Mouse (Mus musculus) monocyte, adult 2 months (primary cell): ENCODE measurements around the gene Bmp3.

Experiments used
- DNase-seq, 2 experiments: peaks; one replicate each; pipeline ENCODE4 v3.0.0; 2022; ENCODE audit warnings: low spot score in 2 of 2, low read depth in 1 of 2

The Bmp3 gene

DNA sequence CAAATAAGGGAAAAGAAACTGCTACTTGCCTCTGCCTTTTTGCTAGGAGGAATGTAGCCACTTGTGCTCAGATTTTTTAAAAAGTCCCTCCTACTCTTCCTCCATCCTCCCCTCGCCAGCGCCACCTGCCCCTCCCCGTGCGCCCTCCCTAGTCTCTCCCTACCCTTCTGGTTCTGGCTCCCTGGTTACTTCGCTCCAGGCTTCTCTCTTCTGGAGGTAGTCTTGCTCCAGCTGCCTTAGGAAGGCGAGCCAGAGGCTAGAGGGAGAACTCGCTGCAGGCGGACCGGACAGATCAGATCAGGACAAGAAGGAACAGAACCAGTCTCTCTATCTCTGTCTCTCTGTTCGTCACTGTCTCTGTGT lies at the start of gene Bmp3:
TSS of gene Bmp3 (plus strand) at position 152 of the 363 bp plus-strand sequence.
- no peak for DNase-seq

DNA sequence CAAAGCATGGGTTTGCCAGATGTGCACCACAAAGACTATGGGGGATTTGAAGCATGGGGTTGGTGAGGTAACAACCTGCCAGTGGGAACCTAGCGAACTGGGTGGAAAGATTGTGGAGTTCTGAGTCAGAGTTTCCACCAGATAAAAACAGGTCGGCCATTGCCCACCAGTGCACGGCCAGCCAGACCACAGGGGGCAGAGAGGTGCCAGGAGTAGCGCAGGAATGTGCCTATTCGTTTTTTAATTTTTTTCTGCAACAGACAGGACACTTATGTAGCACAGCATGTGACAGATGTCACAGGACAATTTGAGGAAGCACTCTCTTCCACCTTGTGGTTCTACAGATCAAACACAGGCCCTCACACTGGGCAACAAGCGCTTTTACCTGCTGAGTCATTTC lies 49.5 kb upstream of the Bmp3 start:
- DNase-seq = no peak

DNA sequence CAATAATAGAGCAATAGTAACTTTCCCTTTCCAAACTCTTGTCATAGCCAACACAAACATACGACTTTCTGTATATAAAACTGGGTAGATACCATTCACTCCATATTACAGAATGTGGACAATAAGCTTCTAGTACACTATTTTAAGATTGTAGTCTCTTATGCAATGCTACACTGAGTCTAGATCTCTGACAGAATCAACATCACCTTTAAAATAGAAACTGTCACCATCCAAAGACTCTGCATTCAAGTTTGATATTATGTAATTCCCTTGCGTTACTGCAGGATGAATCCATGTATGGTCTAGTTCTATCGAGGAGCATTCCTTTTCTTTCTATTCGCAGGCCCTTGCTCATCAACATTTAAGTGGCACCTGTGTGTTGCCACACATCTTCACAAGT lies 47.7 kb upstream of the Bmp3 start:
- no peak for DNase-seq

DNA sequence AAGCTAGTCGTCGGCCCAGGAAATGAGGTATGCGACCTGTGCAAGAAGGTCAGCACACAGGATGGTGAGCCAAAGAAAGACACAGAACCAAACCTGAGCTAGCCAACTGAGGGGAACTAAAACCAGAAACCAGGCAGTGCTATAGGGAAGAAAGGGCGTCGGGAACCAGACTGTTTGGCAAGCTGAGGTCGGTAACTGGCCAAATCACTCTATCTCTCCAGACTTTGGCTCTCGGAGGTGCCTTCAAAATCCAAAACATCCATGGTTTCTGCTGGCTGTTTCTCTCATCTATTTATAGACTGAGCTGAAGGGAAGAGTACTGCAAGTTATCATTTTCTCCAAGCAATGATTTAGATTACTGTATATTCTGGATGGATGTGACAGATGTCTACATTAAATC lies 47.2 kb upstream of the Bmp3 start:
- no peak for DNase-seq

DNA sequence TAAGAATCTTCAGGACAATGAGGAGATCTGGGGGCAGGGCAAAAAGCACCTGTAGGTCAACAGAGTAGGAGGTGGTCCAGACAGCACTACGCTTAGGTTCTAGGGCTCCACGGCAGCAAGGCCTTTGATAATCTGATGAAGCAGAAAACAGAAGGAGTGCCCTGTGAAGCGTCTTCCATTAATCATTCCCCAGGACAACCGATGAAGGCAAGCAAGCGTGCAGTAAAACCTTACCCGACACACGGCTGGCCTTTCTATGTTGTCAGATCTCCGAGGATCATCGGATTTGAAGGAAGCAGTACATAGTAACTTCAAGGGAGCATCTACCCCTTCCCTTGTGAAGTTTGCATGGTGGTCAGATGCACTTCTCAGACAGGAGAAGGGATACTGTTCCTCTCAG lies 46.3 kb upstream of the Bmp3 start:
- no peak for DNase-seq

DNA sequence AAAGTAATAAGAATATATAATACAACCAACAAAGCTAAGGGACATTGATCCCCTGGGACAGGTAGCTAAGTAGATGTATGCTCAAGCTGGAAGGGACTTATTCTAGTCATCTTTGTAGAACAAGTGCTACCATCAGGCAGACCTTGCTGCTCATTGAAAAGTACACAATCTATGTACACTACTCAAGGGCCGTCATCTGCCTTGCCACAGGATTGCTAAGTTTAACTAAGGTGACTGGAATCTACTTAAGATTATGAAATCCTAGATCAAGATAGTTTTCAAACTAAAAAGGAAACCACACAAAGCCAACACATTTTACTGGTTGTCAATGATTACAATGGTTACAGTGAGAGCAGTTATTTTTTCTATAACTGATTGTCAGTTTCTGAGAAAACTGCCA lies 41.8 kb upstream of the Bmp3 start:
- DNase-seq = no peak

DNA sequence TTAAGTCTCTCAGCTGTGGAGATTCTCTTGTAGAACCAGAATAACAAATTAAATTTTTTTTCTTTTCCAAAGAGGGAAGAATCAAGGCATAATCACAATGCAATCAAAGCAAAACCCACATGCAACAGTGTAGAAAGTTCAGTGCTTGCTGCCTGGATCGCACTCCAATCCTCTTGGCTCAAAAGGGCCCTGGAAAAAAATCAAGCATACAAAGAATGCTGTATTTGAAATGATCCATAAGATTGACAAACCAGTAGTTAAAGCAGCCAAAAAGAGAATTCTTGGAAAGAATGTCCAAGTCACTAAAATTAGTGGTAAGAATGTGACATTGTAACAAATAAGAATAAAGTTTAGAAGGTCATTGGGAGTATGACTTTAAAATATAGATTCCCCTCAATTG lies 38.9 kb upstream of the Bmp3 start:
- no peak for DNase-seq

DNA sequence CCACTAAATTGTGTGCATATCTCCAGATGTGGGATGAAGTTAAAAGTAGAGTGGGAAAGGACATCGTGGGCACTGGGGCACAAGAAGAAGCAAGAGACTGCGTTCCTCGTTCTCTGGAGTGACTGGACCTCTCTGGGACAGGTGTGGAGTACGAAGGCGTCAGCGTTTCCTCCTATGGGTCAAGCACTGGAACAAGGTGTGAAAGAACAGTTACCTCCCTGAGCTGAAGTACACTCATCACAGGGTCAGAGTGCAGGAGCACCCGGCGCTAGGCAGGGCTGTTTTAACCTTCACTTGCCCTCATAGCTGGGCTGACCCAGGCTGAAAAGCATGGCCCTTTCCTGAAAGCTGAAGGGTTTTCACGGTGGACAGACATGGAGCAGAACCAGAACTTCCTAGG lies 20.5 kb upstream of the Bmp3 start:
- no peak for DNase-seq

DNA sequence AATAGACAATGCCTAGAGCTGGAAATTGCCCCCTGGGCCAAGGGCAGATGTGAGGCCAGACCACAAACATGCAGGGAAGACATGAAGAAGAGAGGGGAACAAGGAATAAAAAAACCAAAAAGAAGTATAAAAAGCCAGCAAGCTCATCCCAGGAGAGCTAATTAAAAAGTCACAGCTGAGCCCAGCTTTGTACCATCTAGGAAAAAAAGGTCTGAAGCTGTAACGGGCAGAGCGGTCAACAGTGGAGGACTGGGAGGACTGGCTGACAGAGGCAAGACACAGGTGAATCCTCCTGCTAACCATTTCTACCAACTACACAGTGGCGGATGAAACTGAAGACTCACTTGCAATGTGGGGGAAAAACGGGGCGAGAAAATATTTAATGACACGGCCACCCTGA lies 19.9 kb upstream of the Bmp3 start:
- DNase-seq = no peak

DNA sequence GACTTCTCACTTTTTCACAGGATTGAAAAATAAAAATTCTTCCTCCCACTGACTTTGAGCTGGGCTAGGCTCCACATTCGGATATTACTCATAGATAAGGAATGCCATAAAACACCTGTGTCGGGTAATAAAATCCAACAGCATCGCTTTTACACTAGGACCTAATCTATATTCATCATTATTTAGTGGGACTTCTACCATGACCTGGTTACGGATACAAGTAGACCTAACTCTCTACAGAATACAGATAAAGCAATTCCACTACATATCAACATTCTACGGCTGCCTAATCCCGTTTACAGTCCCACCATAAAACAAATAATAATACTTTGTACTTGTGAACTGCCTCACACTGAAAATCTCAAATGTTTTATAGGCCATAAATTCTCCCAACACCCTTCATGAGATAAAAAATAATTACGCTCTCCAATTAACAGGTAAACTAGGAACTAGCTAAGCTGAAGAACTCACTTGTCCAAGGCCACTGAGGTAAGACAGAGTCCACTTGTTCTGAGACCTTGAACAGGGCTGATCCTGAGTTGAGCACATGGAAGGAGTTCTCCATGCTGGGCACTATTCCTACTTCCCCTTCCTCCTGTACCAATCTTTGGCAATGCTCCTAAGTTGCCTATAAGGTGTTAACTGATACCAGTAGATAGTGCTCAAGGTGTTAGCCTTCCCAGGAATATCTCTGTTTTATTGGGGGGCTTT lies 11.5 kb upstream of the Bmp3 start:
- DNase-seq = no peak

DNA sequence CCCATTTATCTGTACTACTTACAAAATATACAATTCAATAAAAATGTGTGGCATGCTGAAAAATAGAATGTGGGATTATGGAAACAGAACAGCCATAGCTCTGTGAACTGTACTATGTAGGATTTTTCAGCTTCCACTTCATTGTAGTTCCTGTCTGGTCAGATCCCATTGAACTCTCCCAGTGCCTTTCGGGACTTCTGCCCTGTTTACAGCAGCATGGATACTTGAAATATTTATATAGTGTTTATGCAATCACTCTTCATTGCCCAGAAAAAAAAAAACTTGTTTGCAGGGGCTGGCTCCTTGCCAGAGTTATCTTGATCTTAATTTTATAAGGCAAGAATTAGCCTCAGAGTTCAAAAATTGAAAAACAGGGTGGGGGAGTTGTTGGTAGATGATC lies 9.6 kb upstream of the Bmp3 start:
- DNase-seq = no peak

DNA sequence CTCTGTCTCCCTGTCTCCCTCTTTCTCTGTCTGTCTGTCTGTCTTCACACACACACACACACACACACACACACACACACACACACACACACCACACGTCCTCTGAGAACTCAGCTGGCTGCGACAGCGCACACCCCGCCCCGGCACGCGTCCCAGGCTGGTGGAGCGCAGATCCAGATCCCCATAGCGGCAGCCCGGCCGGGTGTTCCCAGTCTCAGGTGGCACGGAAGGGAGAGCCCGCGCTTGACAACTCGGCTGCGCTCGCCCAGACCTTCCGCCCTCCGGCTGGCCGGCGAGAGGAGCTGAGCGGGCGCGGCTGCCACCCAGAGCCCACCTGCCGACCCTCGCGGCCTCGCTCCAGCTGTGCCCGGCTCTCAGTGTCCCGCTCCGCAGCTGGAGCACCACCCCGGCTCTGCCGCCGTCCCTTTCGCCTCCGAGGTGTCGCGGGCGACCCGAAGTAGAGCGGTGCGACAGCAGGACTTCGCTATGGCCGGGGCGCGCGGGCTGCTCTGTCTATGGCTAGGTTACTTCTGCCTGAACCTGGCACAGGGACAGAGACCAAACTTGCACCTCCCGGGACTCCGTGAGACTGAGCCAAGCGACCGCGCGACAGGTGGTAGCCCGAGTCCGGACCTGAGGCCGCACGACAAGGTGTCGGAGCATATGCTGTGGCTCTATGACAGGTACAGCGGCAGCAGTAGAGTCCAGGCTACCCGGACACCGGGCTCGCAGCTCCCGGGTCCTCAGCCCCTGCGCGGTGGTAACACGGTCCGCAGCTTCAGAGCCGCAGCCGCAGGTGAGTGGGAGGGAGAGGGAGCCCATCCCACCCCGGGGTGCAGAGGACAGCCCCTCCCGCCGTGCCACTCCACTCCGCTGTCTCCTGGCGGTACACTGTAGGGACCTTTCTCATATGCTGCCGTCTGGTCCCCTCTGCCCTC lies 681 bp downstream of the Bmp3 start:
- no peak for DNase-seq

DNA sequence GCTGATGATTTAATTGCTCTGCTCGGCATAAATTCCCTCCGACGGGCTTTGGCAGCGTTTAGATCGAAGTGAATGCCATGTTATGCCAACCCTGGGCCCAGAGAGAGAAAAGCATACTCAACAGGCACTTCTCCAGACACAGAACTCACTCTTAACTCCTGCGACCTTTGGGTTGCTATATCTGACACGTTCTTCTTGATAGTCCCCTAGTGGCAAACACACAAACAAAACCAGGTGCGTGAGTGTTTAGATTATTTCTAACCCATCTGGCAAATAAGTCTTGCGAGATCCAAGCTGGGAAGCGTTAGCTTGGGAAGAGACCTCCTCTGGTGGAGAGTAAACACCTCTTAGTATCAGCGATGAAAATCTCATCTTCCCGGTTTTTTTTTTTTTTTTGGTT lies 1.5 kb downstream of the Bmp3 start:
- no peak for DNase-seq

DNA sequence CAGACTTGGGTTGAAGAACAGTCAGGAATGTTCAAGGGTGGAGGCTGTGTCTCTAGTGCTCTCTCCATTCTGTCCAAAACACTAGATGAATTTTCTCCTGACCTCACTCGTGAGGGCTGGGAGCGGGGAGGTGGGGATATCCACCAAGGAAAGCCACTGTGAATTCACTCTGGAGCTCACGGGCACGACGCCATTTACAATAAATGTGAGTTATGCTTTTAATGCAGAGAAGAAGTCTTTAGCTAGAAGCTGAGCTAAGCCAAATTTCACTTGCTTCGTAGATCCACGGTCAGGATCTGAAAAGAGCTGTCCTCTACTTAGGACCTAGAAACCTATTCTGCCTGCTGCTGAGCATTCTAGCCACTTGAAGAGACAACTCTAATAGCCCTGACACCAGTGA lies 2.1 kb downstream of the Bmp3 start:
- DNase-seq = no peak

DNA sequence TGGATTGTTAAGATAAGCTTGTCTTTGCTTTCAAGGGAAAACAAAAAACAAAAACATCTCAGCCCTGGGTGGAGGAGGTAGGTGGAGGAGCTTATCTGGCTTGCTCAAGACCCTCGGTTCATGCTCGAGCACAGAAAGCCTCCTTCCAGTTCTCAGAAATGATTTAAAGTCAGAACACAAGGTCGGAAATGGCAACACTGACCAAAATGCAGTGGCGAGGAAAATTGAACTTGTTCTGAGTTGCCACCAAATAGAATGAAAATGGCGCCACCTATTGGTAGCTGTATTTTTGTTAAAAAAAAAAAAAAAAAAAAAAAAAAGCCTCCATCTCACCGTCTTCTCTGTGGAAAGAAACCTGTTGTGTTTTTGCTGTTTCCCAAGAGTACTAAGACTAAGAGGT lies 9.7 kb downstream of the Bmp3 start:
- DNase-seq = no peak

DNA sequence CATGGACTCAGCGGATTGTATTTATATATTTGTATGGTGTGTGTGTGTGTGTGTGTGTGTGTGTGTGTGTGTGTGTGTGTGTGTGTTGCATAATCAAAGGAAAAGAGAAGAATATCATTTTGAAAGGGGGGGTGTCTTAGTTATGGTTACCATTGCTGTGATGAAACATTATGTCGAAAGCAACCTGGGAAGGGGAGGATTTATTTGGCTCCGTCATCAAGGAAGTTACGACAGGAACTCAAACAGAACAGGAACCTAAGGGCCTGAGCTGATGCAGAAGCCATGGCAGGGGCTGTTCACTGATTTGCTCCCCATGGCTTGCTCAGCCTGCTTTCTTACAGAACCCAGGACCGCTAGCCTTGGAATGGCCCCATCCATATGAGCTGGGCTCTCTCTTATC lies 10.9 kb downstream of the Bmp3 start:
- no peak for DNase-seq

DNA sequence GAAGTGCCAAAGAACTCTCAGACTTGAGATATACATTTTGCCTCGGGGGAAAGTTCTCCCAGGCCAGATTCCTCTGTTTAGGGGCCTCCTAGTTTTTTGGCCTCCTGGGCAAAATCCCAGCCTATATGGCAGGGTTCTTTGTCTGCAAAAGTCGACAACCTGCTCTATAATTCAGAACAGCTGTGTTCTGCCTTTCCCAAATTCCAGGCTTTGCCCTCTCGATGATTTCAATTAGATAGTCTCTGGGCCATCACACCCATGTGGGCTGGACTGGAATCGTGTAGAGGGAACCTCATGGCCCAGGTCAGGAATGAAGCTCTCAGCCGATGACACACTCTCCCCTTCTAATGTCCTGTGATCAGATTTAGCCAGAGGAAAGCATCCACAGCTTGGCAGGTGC lies 21.8 kb downstream of the Bmp3 start:
- no peak for DNase-seq

DNA sequence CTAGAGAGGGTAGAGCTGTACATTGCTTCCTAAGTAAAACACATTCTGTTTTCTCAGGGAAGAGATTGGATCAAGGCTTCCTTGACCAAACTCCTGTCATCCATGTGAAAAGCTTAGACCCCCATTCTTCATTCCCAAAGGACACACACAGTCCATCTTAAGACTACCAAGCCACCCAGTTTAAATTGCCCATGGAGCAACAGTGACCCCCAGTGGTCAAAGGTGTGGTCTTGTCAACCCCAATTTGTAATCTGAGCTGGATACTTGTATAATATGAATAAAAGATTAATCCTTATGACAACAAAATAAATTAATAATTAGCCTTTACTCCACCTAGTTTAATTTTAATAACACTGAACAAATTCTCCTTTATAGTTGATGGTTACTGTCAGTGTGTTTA lies 24.7 kb downstream of the Bmp3 start:
- DNase-seq = no peak

DNA sequence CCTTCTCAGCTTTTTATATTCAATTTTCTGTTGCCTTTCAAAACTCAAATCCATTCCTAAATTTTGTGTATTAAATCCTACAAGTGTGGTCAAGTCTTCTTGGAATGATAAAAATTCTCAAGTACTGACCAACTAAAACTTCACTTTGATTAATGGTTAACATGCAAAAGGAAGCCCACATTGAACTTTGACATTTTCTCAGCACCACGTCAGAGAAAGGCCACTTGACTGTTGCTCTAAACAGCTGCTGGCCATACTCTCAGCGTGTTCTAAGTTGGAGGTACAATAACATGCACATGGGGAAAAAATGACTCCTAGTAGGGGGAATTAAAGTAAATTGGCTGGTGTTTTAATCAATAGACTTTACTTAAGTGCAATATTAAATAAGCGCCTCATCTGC lies 27.9 kb downstream of the Bmp3 start:
- DNase-seq = no peak

DNA sequence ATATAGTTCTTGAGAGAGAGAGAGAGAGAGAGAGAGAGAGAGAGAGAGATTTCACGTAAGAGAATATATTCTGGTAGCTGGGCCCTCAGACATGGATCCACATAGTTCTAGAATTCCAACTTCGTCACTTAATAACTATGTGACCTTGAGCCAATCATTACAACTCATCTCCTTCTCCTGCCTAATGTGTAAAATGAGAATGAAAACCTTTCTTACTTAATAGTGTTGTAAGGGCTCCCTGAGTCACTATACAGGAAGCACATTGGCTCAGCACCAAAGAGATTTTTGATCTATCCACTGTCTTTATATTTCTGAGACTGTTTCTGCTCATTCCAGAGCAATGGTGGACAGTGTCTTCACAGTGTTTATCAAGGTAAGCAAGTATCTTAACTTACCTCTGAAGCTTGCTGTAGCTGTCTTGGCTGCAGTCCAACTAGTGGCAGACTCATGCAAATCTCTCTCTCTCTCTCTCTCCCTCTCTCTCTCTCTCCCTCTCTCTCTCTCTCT lies 36.4 kb downstream of the Bmp3 start:
- DNase-seq = no peak

DNA sequence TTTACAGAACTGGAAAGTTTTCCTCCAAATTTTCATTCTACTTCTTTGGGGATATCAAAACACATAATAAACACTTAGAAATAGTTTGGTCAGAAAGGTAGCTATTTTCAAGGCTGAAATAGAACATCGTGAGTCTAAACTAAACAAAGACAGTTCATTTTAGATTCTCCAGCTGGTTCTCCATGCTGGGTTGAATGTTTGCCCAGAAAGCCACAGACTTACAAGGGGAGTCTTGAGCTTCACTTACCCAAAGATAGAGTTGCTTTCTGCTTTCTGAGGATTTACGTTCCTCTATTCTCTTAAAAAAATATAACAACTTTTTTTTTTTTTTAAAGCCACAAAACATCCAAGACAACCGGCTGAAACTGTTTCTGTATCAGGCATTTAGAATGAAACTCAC lies 40.1 kb downstream of the Bmp3 start:
- no peak for DNase-seq

DNA sequence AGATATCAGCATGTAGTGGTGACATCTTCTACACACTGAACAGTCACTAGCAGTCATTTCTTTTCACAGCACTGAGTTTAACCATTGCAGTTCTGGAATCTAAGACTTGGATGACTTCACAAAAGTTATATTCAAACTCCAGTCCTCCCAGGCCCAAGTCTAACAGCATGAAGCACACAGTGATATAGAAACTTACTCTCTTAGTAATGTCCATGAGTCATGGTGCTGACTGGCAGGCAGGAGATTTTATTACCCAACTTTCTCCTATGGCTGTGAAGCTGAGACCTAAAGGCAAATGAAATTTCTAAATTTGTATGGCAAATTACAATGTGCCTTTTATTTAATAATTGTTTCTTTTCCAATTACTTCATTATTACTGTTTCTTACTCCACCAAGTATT lies 43.7 kb downstream of the Bmp3 start:
- DNase-seq = no peak

DNA sequence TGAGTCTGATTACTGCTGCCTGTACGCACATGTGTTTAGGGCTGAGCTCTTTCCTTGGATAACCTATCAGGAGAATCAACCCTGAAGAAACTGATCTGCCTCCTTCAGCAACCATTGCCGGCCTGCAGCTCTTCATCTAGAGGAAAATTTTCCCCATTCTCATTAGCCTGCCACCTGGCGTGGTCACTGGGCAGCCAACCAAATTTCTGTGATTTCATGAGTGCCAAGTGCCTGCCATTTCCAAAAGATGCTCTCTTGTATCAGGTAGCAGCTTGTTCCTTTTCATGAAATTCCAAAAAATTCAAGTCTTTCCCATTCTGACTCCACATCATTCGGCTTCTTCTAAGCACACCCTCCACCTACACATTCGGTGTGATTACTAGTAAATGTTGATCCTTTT lies 46.7 kb downstream of the Bmp3 start:
- no peak for DNase-seq
